Mouse (Mus musculus) embryonic facial prominence, embryonic 12.5 days (tissue): ENCODE data around the gene Ahnak. TPM values are rescaled to one million over a fixed set of nuclear protein-coding genes. Genes with fewer than 3 reads are reported as not detected.
"Not testable (repeated sequence)": the region's sequence is repeated elsewhere in the genome, so short reads cannot be mapped to it uniquely, and the experiment has no call there.

ENCODE experiments used
- ATAC-seq: fragments of 200-750 bp; cut with Nextera tagmentation; 2 replicates; pipeline ENCODE4 v1.8.0; 2017; ENCODE audit not compliant: insufficient number of reproducible peaks, insufficient read depth, low FRiP score, low TSS enrichment
- H3K27ac ChIP-seq: fragments of 300-500 bp; sonication (generic); 2 replicates; pipeline ENCODE4 v1.5.1; 2016; ENCODE audit warnings: mild to moderate bottlenecking
- H3K27me3 ChIP-seq: fragments of 300-500 bp; sonication (generic); 2 replicates; pipeline ENCODE4 v1.6.1; 2016; ENCODE audit warnings: mild to moderate bottlenecking, moderate library complexity
- H3K36me3 ChIP-seq: fragments of 300-500 bp; sonication (generic); 2 replicates; pipeline ENCODE4 v1.6.1; 2016; ENCODE audit warnings: mild to moderate bottlenecking
- H3K4me1 ChIP-seq: fragments of 300-500 bp; sonication (generic); 2 replicates; pipeline ENCODE4 v1.6.1; 2016
- H3K4me2 ChIP-seq: fragments of 300-500 bp; sonication (generic); replicated peaks from 2 replicates; pipeline ENCODE4 v1.6.1; 2016; ENCODE audit warnings: mild to moderate bottlenecking, moderate library complexity
- H3K4me3 ChIP-seq: fragments of 300-500 bp; sonication (generic); 2 replicates; pipeline ENCODE4 v1.5.1; 2016; ENCODE audit warnings: mild to moderate bottlenecking
- H3K9ac ChIP-seq: fragments of 300-500 bp; sonication (generic); 2 replicates; pipeline ENCODE4 v1.6.1; 2016; ENCODE audit warnings: mild to moderate bottlenecking, moderate library complexity
- H3K9me3 ChIP-seq: fragments of 300-500 bp; sonication (generic); 2 replicates; pipeline ENCODE4 v1.6.1; 2016; ENCODE audit warnings: mild to moderate bottlenecking, moderate library complexity
- WGBS: fragments of 180-500 bp; shearing (Covaris S2); methylation state at CpG from one replicate; pipeline ENCODE4 v1.1.7; 2016; 5-methylcytosine and 5-hydroxymethylcytosine counted together
- polyA plus RNA-seq: library from polyadenylated mRNA; unstranded; fragments of >200 nt; fragmentation: Nextera tagmentation; extraction: Ambion mirVana; gene quantifications from 2 replicates; pipeline ENCODE4 v1.2.1, GENCODE M21; 2016

Ahnak gene
- polyA plus RNA-seq, 1 experiment from 2014 or later: 27.7 TPM

GRCm38 (mm10) chr19:8952241-8952640 lies 36.8 kb upstream of the Ahnak start:
- 93% methylated on average over 9 of the region's 9 CpGs for WGBS
- ATAC-seq: no peak
- H3K9ac ChIP-seq: no peak overlapping the region; the same call in 1 of the 2 replicates
- H3K4me2 ChIP-seq: peak overlapping the region; percentile 83; the same call in 1 of the 2 replicates
- peaks cover 21% of the 10 kb centered on the region for H3K4me1 ChIP-seq
- peaks cover 71% of the 10 kb centered on the region for H3K36me3 ChIP-seq
- H3K4me3 ChIP-seq: no peak overlapping the region
- H3K27ac ChIP-seq: peak overlapping the region; percentile 36; the same call in 1 of the 2 replicates
- no peaks in the 10 kb centered on the region for H3K9me3 ChIP-seq
- H3K27me3 ChIP-seq: no peaks in the 10 kb centered on the region

GRCm38 (mm10) chr19:8953135-8954039 lies 35.7 kb upstream of the Ahnak start, which contains the start of gene Tut1:
TSS of gene Tut1 (plus strand) at chr19:8953847.
- H3K36me3 ChIP-seq: peaks cover 64% of the 10 kb centered on the region
- peak within 1 kb of the TSS; percentile 78 for H3K27ac ChIP-seq
- H3K4me1 ChIP-seq: peaks cover 21% of the 10 kb centered on the region
- H3K27me3 ChIP-seq: no peaks in the 10 kb centered on the region
- peak within 1 kb of the TSS; percentile 77 for H3K4me3 ChIP-seq
- ATAC-seq: peak; percentile 85
- WGBS: 4% methylated on average over 46 of the region's 46 CpGs
- no peaks in the 10 kb centered on the region for H3K9me3 ChIP-seq
- peak within 1 kb of the TSS; percentile 78 for H3K9ac ChIP-seq
- peak within 1 kb of the TSS; percentile 83 for H3K4me2 ChIP-seq

GRCm38 (mm10) chr19:8954171-8954570 lies 34.9 kb upstream of the Ahnak start:
- H3K4me2 ChIP-seq: peak overlapping the region; percentile 83
- no peaks in the 10 kb centered on the region for H3K9me3 ChIP-seq
- peak overlapping the region; percentile 77 for H3K4me3 ChIP-seq
- ATAC-seq: no peak
- no peaks in the 10 kb centered on the region for H3K27me3 ChIP-seq
- peak overlapping the region; percentile 73 for H3K27ac ChIP-seq
- H3K4me1 ChIP-seq: peaks cover 21% of the 10 kb centered on the region
- WGBS: 9% methylated on average over 9 of the region's 9 CpGs
- H3K9ac ChIP-seq: peak overlapping the region; percentile 78
- H3K36me3 ChIP-seq: peaks cover 58% of the 10 kb centered on the region

- Histone ChIP-seq H3K4me1 (peaks cover 14% of the 10 kb centered on the region), H3K4me2 (no peak overlapping the region), H3K9ac (no peak overlapping the region), H3K9me3 (no peaks in the 10 kb centered on the region), H3K27ac (no peak overlapping the region), H3K27me3 (no peaks in the 10 kb centered on the region), H3K4me3 (no peak overlapping the region), H3K36me3 (peaks cover 70% of the 10 kb centered on the region)
- 83% methylated on average over 2 of the region's 2 CpGs for WGBS
- no peak for ATAC-seq
Measured at GRCm38 (mm10) chr19:8962256-8962655, 26.8 kb upstream of the Ahnak start.

- Histone ChIP-seq H3K9me3 (no peaks in the 10 kb centered on the region), H3K27ac (0 out of 2 replicates have a peak overlapping the region, but pooled peaks have one; percentile 94), H3K4me1 (peaks cover 20% of the 10 kb centered on the region), H3K27me3 (no peaks in the 10 kb centered on the region), H3K9ac (peak overlapping the region; percentile 64; the same call in 1 of the 2 replicates), H3K4me2 (no peak overlapping the region), H3K4me3 (peak overlapping the region; percentile 73; the same call in 1 of the 2 replicates), H3K36me3 (peaks cover 69% of the 10 kb centered on the region)
- WGBS: 89% methylated on average over 11 of the region's 11 CpGs
- ATAC-seq: no peak
Measured at GRCm38 (mm10) chr19:8965075-8965474, 24.0 kb upstream of the Ahnak start.

DNA sequence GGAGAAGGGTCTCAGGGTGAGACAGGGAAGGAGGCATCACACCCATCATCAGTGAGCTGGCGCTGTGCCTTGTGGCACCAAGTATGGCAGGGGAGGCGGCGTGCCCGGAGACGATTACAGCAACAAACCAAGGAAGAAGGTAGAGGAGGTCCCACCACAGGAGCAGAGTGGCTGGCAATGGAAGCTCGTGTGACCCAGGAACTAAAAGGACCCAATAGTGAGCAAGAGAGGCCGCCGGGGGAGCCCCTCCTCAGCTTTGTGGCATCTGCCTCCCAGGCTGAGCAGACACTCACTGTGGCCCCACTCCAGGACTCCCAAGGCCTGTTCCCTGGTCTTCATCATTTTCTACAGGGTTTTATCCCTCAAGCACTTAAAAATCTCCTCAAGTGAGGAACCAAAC lies 23.3 kb upstream of the Ahnak start:
- H3K9me3 ChIP-seq: no peaks in the 10 kb centered on the region
- peak overlapping the region; percentile 84 for H3K4me2 ChIP-seq
- no peaks in the 10 kb centered on the region for H3K27me3 ChIP-seq
- H3K36me3 ChIP-seq: peaks cover 69% of the 10 kb centered on the region
- 78% methylated on average over 8 of the region's 8 CpGs for WGBS
- H3K4me3 ChIP-seq: peak overlapping the region; percentile 73
- no peak for ATAC-seq
- H3K4me1 ChIP-seq: peaks cover 20% of the 10 kb centered on the region
- H3K9ac ChIP-seq: peak overlapping the region; percentile 64
- peak overlapping the region; percentile 94 for H3K27ac ChIP-seq

- peaks cover 20% of the 10 kb centered on the region for H3K4me1 ChIP-seq
- H3K9ac ChIP-seq: peak overlapping the region; percentile 64
- WGBS: 39% methylated on average over 5 of the region's 5 CpGs
- no peak for ATAC-seq
- H3K9me3 ChIP-seq: no peaks in the 10 kb centered on the region
- peak overlapping the region; percentile 94 for H3K27ac ChIP-seq
- no peaks in the 10 kb centered on the region for H3K27me3 ChIP-seq
- peak overlapping the region; percentile 84 for H3K4me2 ChIP-seq
- H3K4me3 ChIP-seq: peak overlapping the region; percentile 73
- H3K36me3 ChIP-seq: peaks cover 72% of the 10 kb centered on the region
Measured at GRCm38 (mm10) chr19:8966198-8966589, 22.9 kb upstream of the Ahnak start.

DNA sequence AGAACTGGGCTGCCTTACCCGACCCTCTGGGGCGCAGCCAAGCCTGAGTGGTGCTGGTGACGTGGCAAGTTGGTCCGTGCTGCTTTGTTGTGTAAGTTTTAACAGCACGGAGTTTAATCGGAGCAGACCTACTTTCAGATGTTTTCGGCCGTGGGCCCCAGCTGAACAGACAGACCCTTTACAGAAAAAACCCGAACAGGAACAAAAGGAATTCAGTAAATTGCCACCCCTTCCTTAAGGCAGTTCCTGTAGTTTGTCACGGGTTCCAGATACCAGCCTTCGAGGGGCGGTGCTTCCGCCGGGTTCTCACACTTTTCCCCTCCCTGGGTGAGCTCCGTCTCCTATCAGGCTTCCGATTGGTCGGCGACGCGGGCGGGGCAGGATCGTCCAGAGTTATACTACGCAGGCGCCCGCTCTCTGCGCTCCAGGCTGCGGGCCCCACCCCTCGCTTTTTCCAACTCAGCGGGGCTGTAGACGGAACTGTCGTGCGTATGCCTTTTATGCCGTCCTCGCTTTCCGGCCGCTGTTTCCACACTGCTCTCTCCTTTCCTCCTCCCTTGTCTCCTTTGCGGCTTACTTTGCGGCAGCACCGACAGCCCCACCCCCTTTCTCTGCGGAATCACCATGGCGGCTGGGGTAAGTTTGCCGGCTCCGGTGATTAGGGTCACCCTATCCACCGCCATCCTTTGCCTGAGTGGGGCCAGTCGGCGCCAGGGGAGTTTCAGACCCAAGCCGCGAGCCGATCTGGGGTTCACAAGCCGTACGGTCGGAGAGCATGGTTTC lies 22.3 kb upstream of the Ahnak start, which contains the start of gene Eef1g:
Gene Eef1g (plus strand): TSS at position 452 of the 783 bp plus-strand sequence.
- peak; percentile 99 for ATAC-seq
- Histone ChIP-seq H3K4me2 (peak within 1 kb of the TSS; percentile 84), H3K36me3 (peaks cover 73% of the 10 kb centered on the region), H3K27ac (peak within 1 kb of the TSS; percentile 94), H3K9ac (peak within 1 kb of the TSS; percentile 94), H3K27me3 (no peaks in the 10 kb centered on the region), H3K4me1 (peaks cover 20% of the 10 kb centered on the region), H3K9me3 (no peaks in the 10 kb centered on the region), H3K4me3 (peak within 1 kb of the TSS; percentile 73)
- 1% methylated on average over 52 of the region's 52 CpGs for WGBS

GRCm38 (mm10) chr19:8967373-8967743 lies 21.7 kb upstream of the Ahnak start:
- peak overlapping the region; percentile 94 for H3K27ac ChIP-seq
- no peaks in the 10 kb centered on the region for H3K9me3 ChIP-seq
- peak overlapping the region; percentile 94 for H3K9ac ChIP-seq
- ATAC-seq: no peak
- H3K4me2 ChIP-seq: peak overlapping the region; percentile 84
- 1% methylated on average over 8 of the region's 8 CpGs for WGBS
- H3K27me3 ChIP-seq: no peaks in the 10 kb centered on the region
- H3K4me3 ChIP-seq: peak overlapping the region; percentile 73
- H3K36me3 ChIP-seq: peaks cover 73% of the 10 kb centered on the region
- H3K4me1 ChIP-seq: peaks cover 20% of the 10 kb centered on the region

- H3K4me1 ChIP-seq: peaks cover 20% of the 10 kb centered on the region
- H3K4me2 ChIP-seq: peak overlapping the region; percentile 84
- peak overlapping the region; percentile 94 for H3K27ac ChIP-seq
- no peaks in the 10 kb centered on the region for H3K9me3 ChIP-seq
- no peaks in the 10 kb centered on the region for H3K27me3 ChIP-seq
- no peak for ATAC-seq
- peaks cover 73% of the 10 kb centered on the region for H3K36me3 ChIP-seq
- H3K9ac ChIP-seq: peak overlapping the region; percentile 94
- 6% methylated on average over 9 of the region's 9 CpGs for WGBS
- H3K4me3 ChIP-seq: peak overlapping the region; percentile 73
Measured at GRCm38 (mm10) chr19:8967893-8968292, 21.2 kb upstream of the Ahnak start.

- not testable (repeated sequence) for H3K27me3 ChIP-seq, H3K9me3 ChIP-seq, H3K4me3 ChIP-seq, H3K4me2 ChIP-seq, H3K27ac ChIP-seq, ATAC-seq, H3K9ac ChIP-seq
- Histone ChIP-seq H3K4me1 (peaks cover 11% of the 10 kb centered on the region; the same call in 1 of the 2 replicates), H3K36me3 (peaks cover 82% of the 10 kb centered on the region)
- WGBS: 93% methylated on average over 8 of the region's 8 CpGs
Measured at GRCm38 (mm10) chr19:8972491-8972890, 16.6 kb upstream of the Ahnak start.
